Mouse (Mus musculus): Measurements from ENCODE around the gene Nin.

The Nin gene

GRCm38 (mm10) chr12:70119552-70119951 lies 6.0 kb upstream of the Nin start:
- in situ Hi-C loops (cut with MseI, MboI), result no loop called here

- in situ Hi-C loops (cut with MseI, MboI), result no loop called here
These were observed 5.3 kb upstream of the Nin start for GRCm38 (mm10) chr12:70118721-70119345.

GRCm38 (mm10) chr12:70117146-70117545 lies 3.6 kb upstream of the Nin start:
- in situ Hi-C loops (cut with MseI, MboI), result no loop called here

- in situ Hi-C loops (cut with MseI, MboI), result no loop called here
These were observed 1.5 kb downstream of the Nin start for GRCm38 (mm10) chr12:70112090-70112383.

- in situ Hi-C loops (cut with MseI, MboI), result no loop called here
These were observed 2.0 kb downstream of the Nin start for GRCm38 (mm10) chr12:70111367-70112089.

GRCm38 (mm10) chr12:70111117-70111366 lies 2.5 kb downstream of the Nin start:
- in situ Hi-C loops (cut with MseI, MboI), result no loop called here

- in situ Hi-C loops (cut with MseI, MboI), result no loop called here
These were observed 3.0 kb downstream of the Nin start for GRCm38 (mm10) chr12:70110375-70111116.

- in situ Hi-C loops (cut with MseI, MboI), result no loop called here
These were observed 3.6 kb downstream of the Nin start for GRCm38 (mm10) chr12:70109921-70110320.

- in situ Hi-C loops (cut with MseI, MboI), result no loop called here
These were observed 5.4 kb downstream of the Nin start for GRCm38 (mm10) chr12:70108104-70108503.

- in situ Hi-C loops (cut with MseI, MboI), result no loop called here
These were observed 7.0 kb downstream of the Nin start for GRCm38 (mm10) chr12:70106508-70106907.

- in situ Hi-C loops (cut with MseI, MboI), result no loop called here
These were observed 7.6 kb downstream of the Nin start for GRCm38 (mm10) chr12:70105885-70106284.

- in situ Hi-C loops (cut with MseI, MboI), result no loop called here
These were observed 8.6 kb downstream of the Nin start for GRCm38 (mm10) chr12:70104776-70105420.

- in situ Hi-C loops (cut with MseI, MboI), result no loop called here
These were observed 9.3 kb downstream of the Nin start for GRCm38 (mm10) chr12:70104199-70104598.

GRCm38 (mm10) chr12:70103257-70103656 lies 10.3 kb downstream of the Nin start:
- in situ Hi-C loops (cut with MseI, MboI), result no loop called here

GRCm38 (mm10) chr12:70102426-70102825 lies 11.1 kb downstream of the Nin start:
- in situ Hi-C loops (cut with MseI, MboI), result no loop called here

- in situ Hi-C loops (cut with MseI, MboI), result no loop called here
These were observed 11.7 kb downstream of the Nin start for GRCm38 (mm10) chr12:70101823-70102222.

GRCm38 (mm10) chr12:70097901-70098300 lies 15.6 kb downstream of the Nin start:
- in situ Hi-C loops (cut with MseI, MboI), result no loop called here

- in situ Hi-C loops (cut with MseI, MboI), result no loop called here
These were observed 16.2 kb downstream of the Nin start for GRCm38 (mm10) chr12:70097316-70097715.

GRCm38 (mm10) chr12:70093266-70093893 lies 20.1 kb downstream of the Nin start:
- in situ Hi-C loops (cut with MseI, MboI), result no loop called here

GRCm38 (mm10) chr12:70088297-70088696 lies 25.2 kb downstream of the Nin start:
- in situ Hi-C loops (cut with MseI, MboI), result no loop called here

- in situ Hi-C loops (cut with MseI, MboI), result no loop called here
These were observed 28.2 kb downstream of the Nin start for GRCm38 (mm10) chr12:70085351-70085750.

GRCm38 (mm10) chr12:70084198-70084597 lies 29.3 kb downstream of the Nin start:
- in situ Hi-C loops (cut with MseI, MboI), result no loop called here

All from mouse trophoblast stem cell (cell line).